Comparison of ENCODE assay signal across 16 mouse cellular contexts in the genomic region with DNA sequence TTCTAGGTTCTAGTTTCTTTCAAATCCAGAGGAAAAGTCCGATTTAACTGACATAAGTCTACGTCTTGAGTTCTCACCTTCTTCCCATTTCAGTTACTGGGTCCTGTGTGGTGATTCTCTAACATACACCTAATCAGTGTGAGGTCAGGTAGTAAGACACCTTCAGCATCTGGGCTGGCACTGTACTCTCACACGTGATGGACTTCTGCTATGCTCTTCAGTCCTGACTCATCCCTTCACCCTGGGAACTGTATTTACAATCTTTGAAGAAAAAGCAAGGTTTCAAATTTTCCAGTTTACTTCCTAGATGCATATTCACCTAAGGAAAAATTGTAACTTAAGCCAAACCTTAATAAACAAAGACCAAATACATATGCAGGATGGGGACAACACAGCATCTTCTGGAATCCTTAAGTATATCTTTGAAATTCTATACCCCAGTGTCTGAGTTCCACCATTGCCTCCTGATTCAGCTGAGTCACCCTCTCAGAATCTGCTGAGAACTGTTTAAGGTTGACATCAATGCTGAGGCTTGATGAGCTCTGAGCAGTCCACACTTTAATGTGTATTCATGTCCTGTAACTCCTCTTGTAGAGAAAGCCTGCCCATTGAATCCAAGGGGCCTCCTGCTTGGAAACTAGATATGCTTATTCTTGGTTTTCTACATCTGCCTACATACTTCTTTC.
"Had no signal": no experiment of that assay in that cellular context is flagged by ENCODE, and none has a peak within 500 bp of the region (broad histone marks: within the 10 kb centered on the region; RNA-seq: fewer than 3 reads in every experiment).

No protein-coding gene starts in this region.

- H3K27me3 ChIP-seq: liver, embryonic 13.5 days; midbrain, embryonic 12.5 days; neural tube, embryonic 12.5 days; neural tube, embryonic 15.5 days had no signal

- H3K36me3 ChIP-seq: liver, embryonic 13.5 days; midbrain, embryonic 12.5 days; neural tube, embryonic 12.5 days; neural tube, embryonic 15.5 days had no signal

- H3K4me2 ChIP-seq: liver, embryonic 13.5 days; midbrain, embryonic 12.5 days; neural tube, embryonic 12.5 days; neural tube, embryonic 15.5 days had no signal

- H3K9ac ChIP-seq: liver, embryonic 13.5 days; midbrain, embryonic 12.5 days; neural tube, embryonic 12.5 days; neural tube, embryonic 15.5 days had no signal

- DNase-seq: kidney, postnatal 25 days; layer of hippocampus, adult 9-11 months; liver, embryonic 13.5 days; lung, adult 2 months; lung, postnatal 14 days; lung, postnatal 4 days; right cerebral cortex, adult 18-20 months; right cerebral cortex, postnatal 14 days; right cerebral cortex, postnatal 4 days; thymus, postnatal 25 days had no signal

- H3K9me3 ChIP-seq: liver, embryonic 13.5 days; midbrain, embryonic 12.5 days; neural tube, embryonic 12.5 days; neural tube, embryonic 15.5 days had no signal

- H3K27ac ChIP-seq: kidney, postnatal 0 days; layer of hippocampus, adult 2 months; liver, embryonic 13.5 days; midbrain, embryonic 12.5 days; neural tube, embryonic 12.5 days; neural tube, embryonic 15.5 days; stomach, postnatal 0 days had no signal

- H3K4me3 ChIP-seq: layer of hippocampus, adult 2 months; liver, embryonic 13.5 days; midbrain, embryonic 12.5 days; neural tube, embryonic 12.5 days; neural tube, embryonic 15.5 days had no signal

- H3K4me1 ChIP-seq: liver, embryonic 13.5 days; midbrain, embryonic 12.5 days; neural tube, embryonic 12.5 days; neural tube, embryonic 15.5 days had no signal
